Mouse (Mus musculus) MEL (cell line): Measurements from ENCODE around the gene Foxc2. TPM values are rescaled to one million over a fixed set of nuclear protein-coding genes. Genes with fewer than 3 reads are reported as not detected.

Experiments
- DNase-seq: peaks from one replicate; pipeline ENCODE4 v3.0.0; 2011; ENCODE audit warnings: low read depth, low spot score
- H3K27ac ChIP-seq: 2 replicates; pipeline ENCODE4 v1.5.1; 2012; ENCODE audit warnings: low read depth, mild to moderate bottlenecking, control low read depth, low read length, moderate library complexity; ENCODE audit not compliant: control insufficient read depth
- H3K27me3 ChIP-seq, 2 experiments: fragments of 150-350 bp in 1 of 2; sonication (generic) in 1 of 2; 2 replicates each; pipeline ENCODE4 v1.6.1; 2012; ENCODE audit warnings: low read length in 2 of 2, mild to moderate bottlenecking in 2 of 2, improper control_type of control experiment in 1 of 2, moderate library complexity in 1 of 2; ENCODE audit not compliant: insufficient read depth in 2 of 2, control insufficient read depth in 1 of 2
- H3K36me3 ChIP-seq, 2 experiments: 2 replicates each; pipeline ENCODE4 v1.6.1; 2012 to 2014; ENCODE audit warnings: low read length in 2 of 2, improper control_type of control experiment in 1 of 2, inconsistent platforms in 1 of 2, mild to moderate bottlenecking in 1 of 2; ENCODE audit not compliant: insufficient read depth in 2 of 2, control insufficient read depth in 1 of 2
- H3K4me1 ChIP-seq, 2 experiments: fragments of 150-350 bp in 1 of 2; sonication (generic) in 1 of 2; 2 replicates each; pipeline ENCODE4 v1.6.1; 2012; ENCODE audit warnings: low read length in 2 of 2, improper control_type of control experiment in 1 of 2, mild to moderate bottlenecking in 1 of 2; ENCODE audit not compliant: insufficient read depth in 2 of 2, control insufficient read depth in 1 of 2
- H3K4me3 ChIP-seq, 2 experiments: fragments of 150-350 bp in 1 of 2; sonication (generic) in 1 of 2; 2 replicates each; pipeline ENCODE4 v1.5.1; 2012; ENCODE audit warnings: low read depth in 2 of 2, low read length in 2 of 2, mild to moderate bottlenecking in 2 of 2, moderate library complexity in 2 of 2, control low read depth in 1 of 2, improper control_type of control experiment in 1 of 2; ENCODE audit not compliant: control insufficient read depth in 1 of 2, insufficient read depth in 1 of 2
- H3K79me2 ChIP-seq: 2 replicates; pipeline ENCODE4 v1.6.1; 2012; ENCODE audit warnings: mild to moderate bottlenecking, low read length, moderate library complexity; ENCODE audit not compliant: control insufficient read depth, poor library complexity, insufficient read depth
- H3K9ac ChIP-seq: 2 replicates; pipeline ENCODE4 v1.6.1; 2012; ENCODE audit warnings: low read depth, mild to moderate bottlenecking, control low read depth, low read length, moderate library complexity; ENCODE audit not compliant: control insufficient read depth, poor library complexity, severe bottlenecking
- H3K9me3 ChIP-seq: fragments of 150-350 bp; sonication (generic); replicated peaks from 2 replicates; pipeline ENCODE4 v1.6.1; 2012; ENCODE audit warnings: mild to moderate bottlenecking, low read length, improper control_type of control experiment, moderate library complexity; ENCODE audit not compliant: insufficient read depth
- CTCF ChIP-seq, 3 experiments: IDR thresholded peaks in 2 of 3; conservative IDR thresholded peaks in 1 of 3; 2 replicates each; pipeline ENCODE4 v1.5.1; 2011 to 2012; ENCODE audit warnings: low read length in 3 of 3, low read depth in 2 of 3, mild to moderate bottlenecking in 2 of 3, improper control_type of control experiment in 1 of 3, inconsistent platforms in 1 of 3, mixed read lengths in 1 of 3, moderate library complexity in 1 of 3; ENCODE audit not compliant: control insufficient read depth in 1 of 3, insufficient read depth in 1 of 3, poor library complexity in 1 of 3, severe bottlenecking in 1 of 3
- E2F4 ChIP-seq: IDR thresholded peaks from 2 replicates; pipeline ENCODE4 v1.6.1; 2011; ENCODE audit warnings: low read depth, low read length, improper control_type of control experiment, borderline replicate concordance
- ELF1 ChIP-seq: IDR thresholded peaks from 2 replicates; pipeline ENCODE4 v1.6.1; 2014; ENCODE audit warnings: low read depth, mild to moderate bottlenecking, inconsistent platforms, low read length, improper control_type of control experiment, moderate library complexity
- EP300 ChIP-seq, 2 experiments: IDR thresholded peaks; 2 replicates each; pipeline ENCODE4 v1.6.1; 2011; ENCODE audit warnings: improper control_type of control experiment in 2 of 2, low read length in 2 of 2, low read depth in 1 of 2, mild to moderate bottlenecking in 1 of 2
- ETS1 ChIP-seq: IDR thresholded peaks from 2 replicates; pipeline ENCODE4 v1.6.1; 2012; ENCODE audit warnings: low read depth, mild to moderate bottlenecking, inconsistent platforms, low read length, improper control_type of control experiment, moderate library complexity
- KAT2A ChIP-seq: conservative IDR thresholded peaks from 2 replicates; pipeline ENCODE4 v1.6.1; 2012; ENCODE audit warnings: low read depth, low read length, improper control_type of control experiment, inconsistent platforms
- MAFK ChIP-seq: IDR thresholded peaks from 2 replicates; pipeline ENCODE4 v1.6.1; 2011; ENCODE audit warnings: low read depth, mild to moderate bottlenecking, low read length, improper control_type of control experiment, borderline replicate concordance
- MAX ChIP-seq: IDR thresholded peaks from 2 replicates; pipeline ENCODE4 v1.6.1; 2011; ENCODE audit warnings: low read length, improper control_type of control experiment
- MEF2A ChIP-seq: IDR thresholded peaks from 2 replicates; pipeline ENCODE4 v1.6.1; 2014; ENCODE audit warnings: low read depth, mild to moderate bottlenecking, inconsistent platforms, low read length, improper control_type of control experiment; ENCODE audit not compliant: poor library complexity, insufficient replicate concordance, severe bottlenecking; ENCODE audit errors: extremely low read depth
- MXI1 ChIP-seq: IDR thresholded peaks from 2 replicates; pipeline ENCODE4 v1.6.1; 2011; ENCODE audit warnings: mild to moderate bottlenecking, low read depth, low read length, improper control_type of control experiment
- MYB ChIP-seq: IDR thresholded peaks from 2 replicates; pipeline ENCODE4 v1.6.1; 2011; ENCODE audit warnings: mild to moderate bottlenecking, low read depth, low read length, improper control_type of control experiment
- MYC ChIP-seq: IDR thresholded peaks from 2 replicates; pipeline ENCODE4 v1.6.1; 2011; ENCODE audit warnings: low read depth, mild to moderate bottlenecking, low read length, improper control_type of control experiment, moderate library complexity
- NRF1 ChIP-seq: IDR thresholded peaks from 2 replicates; pipeline ENCODE4 v1.6.1; 2014; ENCODE audit warnings: low read depth, mild to moderate bottlenecking, inconsistent platforms, low read length, improper control_type of control experiment, moderate library complexity; ENCODE audit not compliant: poor library complexity, insufficient read depth, severe bottlenecking
- POLR2A ChIP-seq, 2 experiments: IDR thresholded peaks; 2 replicates each; pipeline ENCODE4 v1.6.1; 2011 to 2012; ENCODE audit warnings: low read length in 2 of 2, mild to moderate bottlenecking in 2 of 2, control low read depth in 1 of 2, improper control_type of control experiment in 1 of 2, low read depth in 1 of 2, moderate library complexity in 1 of 2; ENCODE audit not compliant: control insufficient read depth in 1 of 2, insufficient read depth in 1 of 2, poor library complexity in 1 of 2
- RAD21 ChIP-seq: IDR thresholded peaks from 2 replicates; pipeline ENCODE4 v1.6.1; 2011; ENCODE audit warnings: mild to moderate bottlenecking, low read depth, low read length, improper control_type of control experiment
- RCOR1 ChIP-seq: IDR thresholded peaks from 2 replicates; pipeline ENCODE4 v1.6.1; 2012; ENCODE audit warnings: low read depth, mild to moderate bottlenecking, inconsistent platforms, low read length, improper control_type of control experiment
- TAL1 ChIP-seq: IDR thresholded peaks from 2 replicates; pipeline ENCODE4 v1.6.1; 2012; ENCODE audit warnings: mild to moderate bottlenecking, inconsistent platforms, low read length, moderate library complexity, mixed read lengths
- TCF12 ChIP-seq: IDR thresholded peaks from 2 replicates; pipeline ENCODE4 v1.6.1; 2014; ENCODE audit warnings: low read depth, mild to moderate bottlenecking, inconsistent platforms, low read length, improper control_type of control experiment, moderate library complexity
- ZC3H11A ChIP-seq: IDR thresholded peaks from 2 replicates; pipeline ENCODE4 v1.6.1; 2012; ENCODE audit warnings: low read depth, mild to moderate bottlenecking, inconsistent platforms, low read length, improper control_type of control experiment
- ZNF384 ChIP-seq: IDR thresholded peaks from 2 replicates; pipeline ENCODE4 v1.6.1; 2012; ENCODE audit warnings: low read depth, mild to moderate bottlenecking, inconsistent platforms, low read length, improper control_type of control experiment
- polyA plus RNA-seq, 2 experiments: library from polyadenylated mRNA; stranded (reverse) in 1 of 2; unstranded in 1 of 2; fragments of >175 nt in 1 of 2; fragments of >200 nt in 1 of 2; gene quantifications; 2 replicates each; pipeline versions ENCODE4 v1.2.1 to v1.2.4; 2012; ENCODE audit warnings: low replicate concordance in 2 of 2, low read depth in 1 of 2; ENCODE audit not compliant: insufficient read length in 2 of 2, insufficient read depth in 1 of 2, missing spikeins in 1 of 2
- total RNA-seq: library from RNA; depleted of rRNA; stranded (reverse); fragments of 300-350 nt; gene quantifications from 2 replicates; pipeline ENCODE4 v1.2.3, GENCODE M21; 2012

The Foxc2 gene
- total and polyA plus RNA-seq, 3 experiments: 13.6 to 15.4 TPM; not detected in 1

DNA sequence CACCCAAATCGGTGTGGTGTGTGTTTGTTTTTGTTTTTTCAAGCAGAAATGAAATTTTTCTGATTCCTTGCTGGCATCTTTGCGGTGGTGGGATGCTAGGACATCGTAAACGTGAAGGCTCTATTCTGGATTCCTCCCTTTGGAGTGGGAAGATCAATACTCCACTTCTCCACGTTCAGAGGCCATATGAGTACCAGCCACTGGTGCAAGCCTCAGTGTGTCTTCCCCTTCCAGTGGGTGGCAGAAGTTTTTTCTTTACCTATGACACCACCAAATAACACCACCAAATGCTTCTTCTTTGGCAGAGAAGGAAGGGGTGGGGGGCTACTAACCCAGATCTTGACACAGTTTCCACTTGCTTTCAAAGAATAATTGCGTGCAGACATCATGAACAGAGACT lies 10.2 kb downstream of the Foxc2 start:
- Histone ChIP-seq H3K27me3 (no peaks in the 10 kb centered on the region), H3K79me2 (peaks cover 14% of the 10 kb centered on the region), H3K36me3 (peaks cover 0 to 5% of the 10 kb centered on the region in 2 experiments; a peak in 2 of 4 replicates), H3K9me3 (no peaks in the 10 kb centered on the region), H3K4me3 (no peak overlapping the region), H3K4me1 (peaks cover 0 to 5% of the 10 kb centered on the region in 2 experiments; a peak in 3 of 4 replicates), H3K9ac (no peak overlapping the region), H3K27ac (no peak overlapping the region)
- no peak for TF ChIP-seq KAT2A
- no peak for TF ChIP-seq ZC3H11A
- TF ChIP-seq MAX: no peak
- no peak for TF ChIP-seq CTCF (IDR thresholded peaks at IDR 0.05 in 2 of 3, conservative IDR thresholded peaks at IDR 0.05 in 1 of 3; ENCODE audit: control insufficient read depth in 1 of 3, insufficient read depth in 1 of 3, low read depth in 2 of 3, low read length in 3 of 3, poor library complexity in 1 of 3, severe bottlenecking in 1 of 3)
- no peak for TF ChIP-seq POLR2A (IDR thresholded peaks at IDR 0.05; ENCODE audit: control insufficient read depth in 1 of 2, insufficient read depth in 1 of 2, low read depth in 1 of 2, low read length in 2 of 2, poor library complexity in 1 of 2)
- TF ChIP-seq MEF2A: no peak
- TF ChIP-seq E2F4: no peak
- TF ChIP-seq ETS1: no peak
- no peak for TF ChIP-seq TCF12
- TF ChIP-seq MXI1: no peak
- TF ChIP-seq ELF1: no peak
- no peak for TF ChIP-seq RAD21
- TF ChIP-seq MAFK: no peak
- no peak for TF ChIP-seq TAL1
- TF ChIP-seq MYC: no peak
- TF ChIP-seq MYB: no peak
- no peak for DNase-seq

DNA sequence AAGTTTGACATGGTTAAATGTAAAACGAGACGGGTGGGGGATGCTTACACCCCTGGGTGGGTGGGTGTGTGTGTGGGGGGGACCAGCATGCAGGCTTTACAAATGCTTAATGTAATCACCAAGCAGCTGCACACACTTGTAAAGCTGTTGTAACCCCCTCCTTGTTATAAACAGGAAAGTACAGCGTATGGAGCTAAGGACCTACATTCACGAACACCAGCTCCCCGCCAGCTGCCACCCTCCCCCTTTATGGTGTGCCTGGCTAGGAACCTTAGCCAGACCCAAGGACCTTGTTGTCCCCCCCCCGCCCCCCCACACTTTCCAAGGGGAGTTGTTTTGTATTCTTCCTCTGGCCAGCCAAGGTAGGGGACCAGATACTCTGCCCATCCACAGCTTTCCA lies 10.7 kb downstream of the Foxc2 start:
- H3K79me2 ChIP-seq: peaks cover 10% of the 10 kb centered on the region
- no peak for DNase-seq
- no peak overlapping the region for H3K4me3 ChIP-seq
- no peaks in the 10 kb centered on the region for H3K27me3 ChIP-seq
- H3K4me1 ChIP-seq: peaks cover 0 to 1% of the 10 kb centered on the region in 2 experiments; a peak in 2 of 4 replicates
- H3K9me3 ChIP-seq: no peaks in the 10 kb centered on the region
- no peak overlapping the region for H3K27ac ChIP-seq
- H3K9ac ChIP-seq: no peak overlapping the region
- TF ChIP-seq RCOR1: no peak
- no peak for TF ChIP-seq TCF12
- TF ChIP-seq ELF1: no peak
- no peak for TF ChIP-seq MEF2A
- no peak for TF ChIP-seq MXI1
- no peak for TF ChIP-seq NRF1
- TF ChIP-seq EP300 (IDR thresholded peaks at IDR 0.05; ENCODE audit: low read depth in 1 of 2, low read length in 2 of 2): no peak
- no peak for TF ChIP-seq ZNF384
- peaks cover 0 to 1% of the 10 kb centered on the region in 2 experiments; a peak in 1 of 4 replicates for H3K36me3 ChIP-seq
